Mouse (Mus musculus): ENCODE measurements around the gene Sema4a. TPM values are rescaled to one million over a fixed set of nuclear protein-coding genes. Genes with fewer than 3 reads are reported as not detected.

Gene Sema4a
- polyA plus RNA-seq, 1 experiment from 2014 or later, result 1.7 TPM

DNA sequence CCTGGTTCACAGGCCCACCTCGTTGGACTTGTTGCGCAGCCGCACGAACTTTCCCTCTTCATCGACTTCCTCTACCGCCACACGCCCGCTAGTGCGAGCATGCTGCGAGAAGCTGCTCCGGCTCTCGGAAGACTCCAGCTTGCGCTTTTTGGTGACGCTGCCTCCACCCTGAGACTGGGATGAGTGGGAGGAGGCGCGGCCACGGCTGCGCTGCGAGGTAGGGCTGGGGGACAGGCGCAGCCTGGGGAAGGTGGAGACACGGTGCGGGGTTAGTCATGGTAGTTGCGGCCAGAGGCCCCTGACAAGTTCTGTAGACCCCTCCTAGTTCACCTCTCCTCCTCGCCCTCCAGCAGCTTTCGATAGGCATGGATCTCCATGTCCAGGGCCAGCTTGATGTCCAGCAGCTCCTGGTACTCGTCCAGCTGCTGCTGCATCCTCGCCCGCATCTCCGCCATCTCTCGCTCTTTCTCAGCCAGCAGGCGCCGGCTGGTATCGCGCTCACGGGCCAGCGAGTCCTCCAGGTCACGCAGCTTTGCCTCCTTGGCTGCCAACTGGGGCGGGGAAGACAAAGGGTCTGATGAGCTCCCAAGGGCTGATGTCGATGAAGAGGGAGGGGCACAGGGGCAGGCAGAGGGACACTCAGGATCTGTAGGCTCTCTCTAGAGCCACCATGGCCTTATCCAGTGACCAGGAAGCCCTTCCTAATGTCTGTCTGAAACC is 23.8 kb upstream of the Sema4a start:
- WGBS, result 30% methylated on average over 39 of the region's 39 CpGs
- peak overlapping the region; percentile 14; the same call in 1 of the 2 replicates for H3K4me3 ChIP-seq

DNA sequence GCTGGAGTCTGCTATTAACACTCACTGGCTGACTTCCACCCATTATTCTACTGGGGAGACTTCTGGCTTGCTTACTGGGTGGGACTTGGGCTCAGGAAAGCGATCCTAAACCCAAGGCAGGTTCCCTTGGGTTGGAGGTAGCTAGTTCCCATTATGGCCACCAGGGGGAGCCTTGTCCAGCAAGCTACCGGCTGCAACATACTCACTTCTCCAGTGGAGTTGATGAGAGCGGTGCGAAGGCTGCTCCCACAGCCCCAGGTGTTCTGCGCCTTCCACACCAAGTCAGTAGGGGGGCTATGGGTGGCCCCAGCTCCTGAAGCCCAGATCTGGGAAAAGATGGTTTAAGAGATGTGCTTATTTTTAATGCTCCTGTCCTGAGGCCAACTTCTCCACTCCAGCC is 22.6 kb upstream of the Sema4a start:
- Histone ChIP-seq H3K27me3 (replicated peaks) (peaks cover 58% of the 10 kb centered on the region), H3K27ac (replicated peaks) (no peak overlapping the region), H3K4me1 (peaks cover 10% of the 10 kb centered on the region), H3K36me3 (peaks cover 78% of the 10 kb centered on the region), H3K9me3 (no peaks in the 10 kb centered on the region), H3K4me2 (no peak overlapping the region), H3K4me3 (no peak overlapping the region), H3K9ac (no peak overlapping the region)
- ATAC-seq (ENCODE audit: extremely low read depth, insufficient number of reproducible peaks, low FRiP score, low TSS enrichment), result no peak
- WGBS, result 24% methylated on average over 5 of the region's 5 CpGs

More for the DNA sequence above, 23.8 kb upstream of the Sema4a start:
- ATAC-seq (ENCODE audit: extremely low read depth, insufficient number of reproducible peaks, low FRiP score, low TSS enrichment), result no peak
- peaks cover 78% of the 10 kb centered on the region for H3K36me3 ChIP-seq
- peaks cover 58% of the 10 kb centered on the region for H3K27me3 ChIP-seq (replicated peaks)
- peaks cover 21% of the 10 kb centered on the region for H3K4me1 ChIP-seq
- H3K9ac ChIP-seq, result peak overlapping the region; percentile 50; the same call in 1 of the 2 replicates
- H3K27ac ChIP-seq (replicated peaks), result no peak overlapping the region
- H3K9me3 ChIP-seq, result no peaks in the 10 kb centered on the region
- H3K4me2 ChIP-seq, result peak overlapping the region; percentile 41

DNA sequence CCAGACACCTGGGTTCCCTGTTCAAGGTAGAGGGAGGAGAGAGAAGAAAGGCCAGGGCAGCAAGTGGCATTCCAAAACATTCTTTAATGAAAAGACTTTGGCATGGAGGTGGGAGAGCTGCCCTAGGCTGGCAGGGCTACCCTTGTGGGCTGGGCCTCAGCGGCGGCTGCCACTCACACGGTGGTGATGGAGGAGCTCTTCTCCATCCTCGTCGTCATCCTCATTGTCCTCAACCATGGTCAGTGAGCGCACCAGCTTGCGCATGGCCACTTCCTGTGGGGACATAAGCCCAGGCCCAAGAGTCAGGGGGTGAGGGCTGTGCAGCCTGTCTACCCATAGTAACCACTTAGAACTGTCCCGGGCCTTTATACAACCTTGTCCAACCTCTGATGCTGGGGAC is 22.2 kb upstream of the Sema4a start:
- Histone ChIP-seq H3K27ac (replicated peaks) (no peak overlapping the region), H3K27me3 (replicated peaks) (peaks cover 58% of the 10 kb centered on the region), H3K9ac (no peak overlapping the region), H3K4me1 (peaks cover 8% of the 10 kb centered on the region), H3K9me3 (no peaks in the 10 kb centered on the region), H3K4me2 (no peak overlapping the region), H3K36me3 (peaks cover 76% of the 10 kb centered on the region), H3K4me3 (no peak overlapping the region)
- 73% methylated on average over 8 of the region's 8 CpGs for WGBS
- no peak for ATAC-seq (ENCODE audit: extremely low read depth, insufficient number of reproducible peaks, low FRiP score, low TSS enrichment)

DNA sequence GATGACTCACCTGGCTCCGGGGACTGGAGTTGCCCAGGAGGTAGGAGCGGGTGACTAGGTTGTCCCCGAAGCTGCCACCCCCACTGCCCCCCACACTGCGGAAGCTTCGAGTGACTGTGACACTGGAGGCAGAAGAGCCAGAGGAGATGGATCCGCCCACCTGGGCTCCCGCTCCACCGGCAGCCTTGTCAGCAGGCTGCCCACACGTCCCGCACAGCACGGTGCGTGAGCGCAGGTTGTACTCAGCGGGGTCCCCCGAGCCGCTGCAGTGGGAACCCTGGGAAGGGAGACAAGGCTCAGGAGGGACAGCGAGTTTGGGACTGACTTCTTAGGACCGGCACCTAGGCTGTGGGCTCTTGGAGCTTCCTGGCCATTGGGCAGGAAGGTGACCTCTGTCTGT is 21.4 kb upstream of the Sema4a start:
- no peak overlapping the region for H3K4me2 ChIP-seq
- H3K27me3 ChIP-seq (replicated peaks), result peaks cover 56% of the 10 kb centered on the region
- 48% methylated on average over 18 of the region's 18 CpGs for WGBS
- no peak for ATAC-seq (ENCODE audit: extremely low read depth, insufficient number of reproducible peaks, low FRiP score, low TSS enrichment)
- H3K27ac ChIP-seq (replicated peaks), result no peak overlapping the region
- no peak overlapping the region for H3K4me3 ChIP-seq
- no peaks in the 10 kb centered on the region for H3K9me3 ChIP-seq
- H3K9ac ChIP-seq, result 0 out of 2 replicates have a peak overlapping the region, but pooled peaks have one; percentile 4
- peaks cover 12% of the 10 kb centered on the region for H3K4me1 ChIP-seq
- peaks cover 68% of the 10 kb centered on the region for H3K36me3 ChIP-seq

DNA sequence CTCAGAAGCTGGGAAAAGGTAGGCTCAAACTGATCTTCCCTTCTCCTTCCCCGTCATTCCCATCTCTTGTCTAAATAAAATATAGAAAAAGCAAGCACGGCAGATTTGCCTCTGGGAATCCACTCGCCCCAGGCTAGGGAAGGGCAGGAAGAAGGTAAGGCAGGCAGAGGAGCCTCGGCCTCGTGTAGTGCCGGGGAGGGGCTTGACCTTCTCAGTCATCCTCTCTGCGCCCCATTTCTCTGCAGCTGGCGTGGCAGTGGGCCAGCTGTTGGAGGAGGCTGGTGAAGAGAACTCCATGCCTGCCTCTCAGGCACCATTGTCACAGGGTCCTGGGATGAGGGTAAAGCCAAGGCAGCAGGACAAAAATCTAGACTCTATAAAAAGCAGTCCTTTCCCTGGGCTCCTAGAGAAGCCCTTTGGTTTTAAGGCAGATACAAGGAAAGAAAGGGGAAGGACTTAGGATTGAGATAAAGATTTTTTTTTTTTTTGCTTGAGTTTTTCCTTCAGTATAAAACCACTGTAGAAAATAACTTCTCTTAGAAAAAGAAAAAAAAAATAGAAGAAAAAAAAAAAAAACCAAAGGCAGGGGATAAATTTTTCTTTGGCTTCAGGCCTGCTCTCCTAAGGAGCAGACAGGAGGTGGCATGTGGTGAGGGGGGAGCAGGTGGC is 20.5 kb upstream of the Sema4a start:
- H3K27ac ChIP-seq (replicated peaks), result no peak overlapping the region
- H3K9me3 ChIP-seq, result no peaks in the 10 kb centered on the region
- ATAC-seq (ENCODE audit: extremely low read depth, insufficient number of reproducible peaks, low FRiP score, low TSS enrichment), result no peak
- peaks cover 60% of the 10 kb centered on the region for H3K36me3 ChIP-seq
- no peak overlapping the region for H3K4me3 ChIP-seq
- H3K4me1 ChIP-seq, result peaks cover 12% of the 10 kb centered on the region
- peaks cover 48% of the 10 kb centered on the region for H3K27me3 ChIP-seq (replicated peaks)
- no peak overlapping the region for H3K4me2 ChIP-seq
- 57% methylated on average over 8 of the region's 8 CpGs for WGBS
- H3K9ac ChIP-seq, result 0 out of 2 replicates have a peak overlapping the region, but pooled peaks have one; percentile 4

DNA sequence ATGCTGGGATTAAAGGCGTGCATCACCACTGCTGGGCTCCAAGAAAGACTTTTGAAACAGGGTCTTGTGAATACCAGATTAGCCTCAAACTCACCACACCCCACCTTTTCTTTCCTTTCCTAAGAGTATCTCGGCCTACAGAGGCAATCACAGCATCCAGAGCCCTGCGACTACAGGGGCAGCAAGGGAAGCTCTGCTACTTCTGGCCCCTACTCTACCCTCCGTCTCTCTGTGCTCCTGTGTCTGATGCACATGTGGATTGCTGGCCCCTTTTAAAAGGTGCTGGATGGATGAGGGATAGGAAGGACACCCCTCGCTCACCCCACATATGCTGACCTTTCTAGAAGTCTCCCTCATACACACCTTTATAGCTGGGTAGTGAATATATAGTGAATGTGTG is 19.7 kb upstream of the Sema4a start:
- Histone ChIP-seq H3K4me1 (peaks cover 9% of the 10 kb centered on the region), H3K36me3 (peaks cover 52% of the 10 kb centered on the region), H3K27me3 (replicated peaks) (peaks cover 39% of the 10 kb centered on the region), H3K9ac (no peak overlapping the region), H3K4me3 (no peak overlapping the region), H3K4me2 (no peak overlapping the region), H3K9me3 (no peaks in the 10 kb centered on the region), H3K27ac (replicated peaks) (no peak overlapping the region)
- 76% methylated on average over 5 of the region's 5 CpGs for WGBS
- ATAC-seq (ENCODE audit: extremely low read depth, insufficient number of reproducible peaks, low FRiP score, low TSS enrichment), result no peak

DNA sequence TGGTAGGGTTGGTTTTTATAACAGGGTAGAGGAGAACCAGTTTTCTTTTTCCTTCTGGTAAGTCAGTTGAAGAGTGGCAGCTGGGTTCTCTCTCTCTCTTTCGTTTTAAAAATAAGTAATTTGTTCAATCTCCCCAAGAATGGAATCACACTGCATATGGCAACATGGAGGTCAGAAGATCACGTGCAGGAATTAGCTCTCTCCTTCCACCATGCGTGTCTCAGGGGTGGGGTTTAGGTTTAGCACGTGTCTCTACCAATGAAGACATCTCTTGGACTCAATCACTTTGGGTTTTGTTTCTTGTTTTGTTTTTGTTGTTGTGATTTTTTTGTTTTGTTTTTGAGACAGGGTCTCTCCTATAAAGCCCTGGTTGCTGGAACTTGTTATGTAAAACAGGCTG is 18.8 kb upstream of the Sema4a start:
- Histone ChIP-seq H3K9me3 (no peaks in the 10 kb centered on the region), H3K9ac (no peak overlapping the region), H3K27me3 (replicated peaks) (peaks cover 32% of the 10 kb centered on the region), H3K4me1 (peaks cover 9% of the 10 kb centered on the region), H3K4me2 (no peak overlapping the region), H3K36me3 (peaks cover 44% of the 10 kb centered on the region), H3K27ac (replicated peaks) (no peak overlapping the region), H3K4me3 (no peak overlapping the region)
- WGBS, result 80% methylated on average over 4 of the region's 4 CpGs
- no peak for ATAC-seq (ENCODE audit: extremely low read depth, insufficient number of reproducible peaks, low FRiP score, low TSS enrichment)

DNA sequence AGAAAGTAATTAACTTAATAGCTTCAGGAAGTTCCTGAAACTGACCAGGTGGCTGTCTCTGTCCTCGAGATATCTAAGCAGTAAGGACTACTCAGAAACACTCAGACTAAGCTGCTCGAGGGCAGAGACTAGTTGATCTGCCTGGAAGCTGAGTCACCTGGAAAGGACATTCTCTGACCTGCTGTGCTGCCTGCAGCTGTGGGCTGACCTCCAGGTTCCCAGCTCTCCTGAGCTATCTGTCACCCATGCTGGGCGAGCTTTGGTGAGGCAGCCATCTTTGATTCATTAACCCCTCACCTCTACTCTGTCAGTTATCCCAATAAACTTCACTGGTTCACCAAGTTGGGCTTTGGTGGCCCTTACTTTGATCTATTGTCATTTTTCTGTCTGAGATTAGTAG is 18.2 kb upstream of the Sema4a start:
- Histone ChIP-seq H3K4me2 (no peak overlapping the region), H3K27ac (replicated peaks) (no peak overlapping the region), H3K4me1 (peaks cover 9% of the 10 kb centered on the region), H3K36me3 (peaks cover 38% of the 10 kb centered on the region), H3K9ac (no peak overlapping the region), H3K9me3 (no peaks in the 10 kb centered on the region), H3K27me3 (replicated peaks) (peaks cover 26% of the 10 kb centered on the region), H3K4me3 (no peak overlapping the region)
- ATAC-seq (ENCODE audit: extremely low read depth, insufficient number of reproducible peaks, low FRiP score, low TSS enrichment), result no peak
- 42% methylated on average over 3 of the region's 3 CpGs for WGBS

DNA sequence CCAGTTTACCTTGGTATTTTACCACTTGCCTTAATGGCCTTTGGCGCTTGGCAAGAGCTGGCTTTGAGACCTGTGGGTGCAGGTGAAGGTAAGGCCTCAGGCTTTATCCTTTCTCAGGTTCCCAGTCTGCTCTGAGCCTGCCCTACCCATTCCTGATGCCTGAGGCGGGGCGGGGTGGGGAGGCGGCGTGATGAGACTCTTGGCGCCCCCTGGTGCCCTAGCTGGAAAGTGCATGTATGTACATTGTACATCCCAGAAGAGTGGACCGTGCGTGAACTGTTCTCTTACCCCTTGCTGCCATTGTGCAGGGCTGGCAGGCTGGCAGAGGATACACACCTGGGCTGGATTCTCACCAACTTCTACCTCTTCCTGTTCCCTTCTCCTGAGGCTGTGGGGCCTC is 16.8 kb upstream of the Sema4a start:
- peaks cover 23% of the 10 kb centered on the region for H3K36me3 ChIP-seq
- H3K9me3 ChIP-seq, result no peaks in the 10 kb centered on the region
- H3K4me1 ChIP-seq, result peaks cover 9% of the 10 kb centered on the region
- no peak overlapping the region for H3K9ac ChIP-seq
- peak; percentile 63; the same call in 1 of the 2 replicates for ATAC-seq (ENCODE audit: extremely low read depth, insufficient number of reproducible peaks, low FRiP score, low TSS enrichment)
- WGBS, result 4% methylated on average over 8 of the region's 8 CpGs
- H3K27ac ChIP-seq (replicated peaks), result no peak overlapping the region
- no peak overlapping the region for H3K4me2 ChIP-seq
- peaks cover 13% of the 10 kb centered on the region for H3K27me3 ChIP-seq (replicated peaks)
- no peak overlapping the region for H3K4me3 ChIP-seq

DNA sequence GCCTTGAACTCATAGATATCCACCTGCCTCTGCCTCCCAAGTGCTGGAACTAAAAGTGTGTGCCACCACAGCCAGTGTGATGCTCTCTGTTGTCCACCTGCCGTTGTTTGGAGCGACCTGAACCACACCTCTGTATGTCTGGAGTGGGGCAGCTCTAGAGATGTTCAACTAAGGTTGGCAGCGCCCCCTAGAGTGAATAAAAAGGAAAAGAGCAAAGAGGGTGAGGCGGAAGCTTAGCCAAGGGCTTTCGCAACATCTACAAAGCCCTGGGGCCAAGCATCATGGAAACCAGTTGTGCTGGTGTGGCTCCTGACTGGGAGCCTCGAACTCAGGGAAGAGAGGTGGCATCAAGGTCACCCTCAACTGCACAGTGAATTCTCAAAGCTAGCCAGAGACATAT is 15.4 kb upstream of the Sema4a start:
- Histone ChIP-seq H3K27ac (replicated peaks) (no peak overlapping the region), H3K9ac (no peak overlapping the region), H3K9me3 (no peaks in the 10 kb centered on the region), H3K4me1 (peaks cover 9% of the 10 kb centered on the region), H3K27me3 (replicated peaks) (peaks cover 4% of the 10 kb centered on the region; the same call in 1 of the 2 replicates), H3K4me3 (no peak overlapping the region), H3K4me2 (no peak overlapping the region), H3K36me3 (peaks cover 12% of the 10 kb centered on the region)
- no peak for ATAC-seq (ENCODE audit: extremely low read depth, insufficient number of reproducible peaks, low FRiP score, low TSS enrichment)
- 61% methylated on average over 6 of the region's 6 CpGs for WGBS

DNA sequence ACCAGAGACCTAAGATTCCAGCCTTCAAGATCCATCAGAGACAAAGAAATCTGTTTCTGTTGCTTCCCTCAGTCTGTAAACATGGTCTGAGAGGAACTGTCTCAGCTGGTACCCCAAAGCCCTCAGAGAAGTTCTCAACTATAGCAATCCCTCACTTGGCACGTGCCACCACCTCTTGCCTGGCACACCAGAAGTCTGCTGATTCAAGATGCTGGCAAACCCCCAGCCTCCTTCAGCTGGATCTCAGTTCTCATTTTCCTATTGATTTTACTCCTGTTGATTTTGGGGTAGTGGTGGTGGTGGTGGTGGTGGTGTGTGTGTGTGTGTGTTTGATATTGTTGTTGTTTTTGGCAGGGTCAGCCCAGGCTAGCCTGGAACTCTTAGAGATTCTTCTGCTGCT is 12.6 kb upstream of the Sema4a start:
- peaks cover 9% of the 10 kb centered on the region for H3K4me1 ChIP-seq
- no peaks in the 10 kb centered on the region for H3K9me3 ChIP-seq
- no peak overlapping the region for H3K4me2 ChIP-seq
- no peak overlapping the region for H3K4me3 ChIP-seq
- H3K9ac ChIP-seq, result no peak overlapping the region
- ATAC-seq (ENCODE audit: extremely low read depth, insufficient number of reproducible peaks, low FRiP score, low TSS enrichment), result no peak
- no peaks in the 10 kb centered on the region for H3K36me3 ChIP-seq
- no peaks in the 10 kb centered on the region for H3K27me3 ChIP-seq (replicated peaks)
- 74% methylated on average over 1 of the region's 1 CpGs for WGBS
- H3K27ac ChIP-seq (replicated peaks), result no peak overlapping the region
